Mouse (Mus musculus) bone marrow, adult 2 months (tissue): ENCODE measurements around the gene Rai14.

Experiments
- CTCF ChIP-seq: fragments of 200-500 bp; IDR thresholded peaks from 2 replicates; pipeline ENCODE4 v1.5.1; 2011; ENCODE audit warnings: low read length, control low read depth; ENCODE audit not compliant: control insufficient read depth, insufficient read depth
- POLR2A ChIP-seq: fragments of 200-500 bp; IDR thresholded peaks from 2 replicates; pipeline ENCODE4 v1.6.1; 2011; ENCODE audit warnings: low read depth, mild to moderate bottlenecking, control low read depth, low read length, borderline replicate concordance; ENCODE audit not compliant: control insufficient read depth

DNA sequence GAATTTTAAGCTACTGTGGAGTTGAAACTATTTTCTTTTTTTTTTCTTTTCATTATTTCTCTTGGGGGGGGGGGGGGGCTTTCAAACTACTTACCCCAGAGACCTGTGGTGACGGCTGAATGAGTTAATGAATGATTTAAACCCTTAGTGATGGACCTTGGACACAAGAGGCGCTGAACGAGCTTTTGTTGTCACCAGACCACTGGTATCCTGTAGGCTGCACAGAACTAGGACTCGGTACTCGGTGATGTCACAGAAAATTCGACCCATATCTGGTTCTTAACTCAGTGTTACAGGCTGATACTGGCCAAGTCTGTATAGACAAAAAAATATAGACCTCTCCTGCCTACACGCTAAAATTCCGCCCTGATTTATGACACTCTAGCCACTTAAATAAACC lies 69.3 kb downstream of the Rai14 start:
- TF ChIP-seq POLR2A (no peak), CTCF (no peak)
